ENCODE assay signal across 16 mouse cellular contexts in genomic region chr9:4975073-4975472, GRCm38 (mm10).
"Had no signal": no experiment of that assay in that cellular context is flagged by ENCODE, and none has a peak within 500 bp of the region (broad histone marks: within the 10 kb centered on the region; RNA-seq: fewer than 3 reads in every experiment).

No protein-coding gene starts in this region.

- H3K9me3 ChIP-seq: neural tube, embryonic 13.5 days; neural tube, embryonic 15.5 days; stomach, embryonic 15.5 days had no signal

- H3K36me3 ChIP-seq: neural tube, embryonic 13.5 days; neural tube, embryonic 15.5 days; stomach, embryonic 15.5 days had no signal

- DNase-seq: retina, postnatal 1 day; right cerebral cortex, adult 18-20 months; right cerebral cortex, postnatal 14 days; right cerebral cortex, postnatal 25 days; right cerebral cortex, postnatal 4 days; spleen, adult 18-20 months; thymus, adult 18-20 months; thymus, adult 2 months; thymus, postnatal 14 days; thymus, postnatal 25 days; thymus, postnatal 36 days; thymus, postnatal 4 days had no signal

- H3K4me3 ChIP-seq: neural tube, embryonic 13.5 days; neural tube, embryonic 15.5 days; stomach, embryonic 15.5 days had no signal

- H3K4me1 ChIP-seq: neural tube, embryonic 13.5 days; neural tube, embryonic 15.5 days; stomach, embryonic 15.5 days had no signal

- H3K4me2 ChIP-seq: neural tube, embryonic 13.5 days; neural tube, embryonic 15.5 days; stomach, embryonic 15.5 days had no signal

- H3K27ac ChIP-seq: neural tube, embryonic 13.5 days; neural tube, embryonic 15.5 days; stomach, embryonic 15.5 days; stomach, postnatal 0 days had no signal

- H3K27me3 ChIP-seq: neural tube, embryonic 13.5 days; neural tube, embryonic 15.5 days; stomach, embryonic 15.5 days had no signal

- H3K9ac ChIP-seq: neural tube, embryonic 13.5 days; neural tube, embryonic 15.5 days; stomach, embryonic 15.5 days had no signal
